Mouse (Mus musculus) midbrain, embryonic 13.5 days (tissue): Measurements from ENCODE around the gene Slc12a6. TPM values are rescaled to one million over a fixed set of nuclear protein-coding genes. Genes with fewer than 3 reads are reported as not detected.

ENCODE experiments used
- ATAC-seq: fragments of 200-750 bp; cut with Nextera tagmentation; 2 replicates; pipeline ENCODE4 v1.8.0; 2017; ENCODE audit warnings: mild to moderate bottlenecking, moderate TSS enrichment, moderate library complexity
- H3K27ac ChIP-seq: fragments of 300-500 bp; sonication (generic); 2 replicates; pipeline ENCODE4 v1.5.1; 2015; ENCODE audit warnings: inconsistent platforms, mild to moderate bottlenecking, moderate library complexity
- H3K27me3 ChIP-seq: fragments of 300-500 bp; sonication (generic); 2 replicates; pipeline ENCODE4 v1.6.1; 2015; ENCODE audit warnings: mild to moderate bottlenecking, inconsistent platforms
- H3K36me3 ChIP-seq: fragments of 300-500 bp; sonication (generic); 2 replicates; pipeline ENCODE4 v1.6.1; 2015; ENCODE audit warnings: mild to moderate bottlenecking, inconsistent platforms
- H3K4me1 ChIP-seq: fragments of 300-500 bp; sonication (generic); replicated peaks from 2 replicates; pipeline ENCODE4 v1.6.1; 2015; ENCODE audit warnings: inconsistent platforms
- H3K4me2 ChIP-seq: fragments of 300-500 bp; sonication (generic); replicated peaks from 2 replicates; pipeline ENCODE4 v1.6.1; 2015; ENCODE audit warnings: moderate library complexity, mild to moderate bottlenecking, inconsistent platforms
- H3K4me3 ChIP-seq: fragments of 300-500 bp; sonication (generic); replicated peaks from 2 replicates; pipeline ENCODE4 v1.5.1; 2015; ENCODE audit warnings: mild to moderate bottlenecking, inconsistent platforms
- H3K9ac ChIP-seq: fragments of 300-500 bp; sonication (generic); replicated peaks from 2 replicates; pipeline ENCODE4 v1.6.1; 2015; ENCODE audit warnings: mild to moderate bottlenecking, inconsistent platforms
- H3K9me3 ChIP-seq: fragments of 300-500 bp; sonication (generic); 2 replicates; pipeline ENCODE4 v1.6.1; 2016; ENCODE audit warnings: mild to moderate bottlenecking, inconsistent platforms
- WGBS: fragments of 180-500 bp; shearing (Covaris S2); methylation state at CpG from one replicate; pipeline ENCODE4 v1.1.7; 2015; 5-methylcytosine and 5-hydroxymethylcytosine counted together
- polyA plus RNA-seq: library from polyadenylated mRNA; unstranded; fragments of >200 nt; fragmentation: Nextera tagmentation; extraction: Ambion mirVana; gene quantifications from 2 replicates; pipeline ENCODE4 v1.2.1, GENCODE M21; 2015

Gene Slc12a6
- polyA plus RNA-seq, 1 experiment from 2014 or later, result 16.4 TPM

- peak within 1 kb of the TSS; percentile 96 for H3K9ac ChIP-seq
- H3K9me3 ChIP-seq, result no peaks in the 10 kb centered on the region
- peak within 1 kb of the TSS; percentile 89 for H3K27ac ChIP-seq
- 0 out of 2 replicates have a peak, but pooled peaks cover 3% of the 10 kb centered on the region for H3K27me3 ChIP-seq
- peak within 1 kb of the TSS; percentile 96 for H3K4me3 ChIP-seq
- WGBS, result under 1% methylated on average over 65 of the region's 72 CpGs
- no peaks in the 10 kb centered on the region for H3K36me3 ChIP-seq
- H3K4me2 ChIP-seq, result peak within 1 kb of the TSS; percentile 65
- peaks cover 16% of the 10 kb centered on the region for H3K4me1 ChIP-seq
- peak; percentile 99 for ATAC-seq
Measured at GRCm38 (mm10) chr2:112378973-112379898, 113.6 kb downstream of the Slc12a6 start, which contains the start of gene Katnbl1. Katnbl1 (plus strand) TSS chr2:112379211.

GRCm38 (mm10) chr2:112380131-112380530 lies 114.5 kb downstream of the Slc12a6 start:
- 48% methylated on average over 8 of the region's 8 CpGs for WGBS

GRCm38 (mm10) chr2:112381219-112381618 lies 115.6 kb downstream of the Slc12a6 start:
- Histone ChIP-seq H3K36me3 (no peaks in the 10 kb centered on the region), H3K27me3 (0 out of 2 replicates have a peak, but pooled peaks cover under 1% of the 10 kb centered on the region), H3K9ac (no peak overlapping the region), H3K9me3 (no peaks in the 10 kb centered on the region), H3K4me2 (0 out of 2 replicates have a peak overlapping the region, but pooled peaks have one; percentile 1), H3K4me3 (no peak overlapping the region), H3K4me1 (peaks cover 16% of the 10 kb centered on the region), H3K27ac (no peak overlapping the region)
- no peak for ATAC-seq
- 96% methylated on average over 1 of the region's 1 CpGs for whole genome bisulfite sequencing

More at GRCm38 (mm10) chr2:112380131-112380530, 114.5 kb downstream of the Slc12a6 start:
- ATAC-seq, result no peak
- no peaks in the 10 kb centered on the region for H3K9me3 ChIP-seq
- H3K36me3 ChIP-seq, result no peaks in the 10 kb centered on the region
- H3K27ac ChIP-seq, result no peak overlapping the region
- 0 out of 2 replicates have a peak, but pooled peaks cover 3% of the 10 kb centered on the region for H3K27me3 ChIP-seq
- H3K4me1 ChIP-seq, result peaks cover 16% of the 10 kb centered on the region
- H3K4me3 ChIP-seq, result peak overlapping the region; percentile 96
- H3K9ac ChIP-seq, result peak overlapping the region; percentile 96
- peak overlapping the region; percentile 65 for H3K4me2 ChIP-seq

- H3K27me3 ChIP-seq, result no peaks in the 10 kb centered on the region
- H3K36me3 ChIP-seq, result no peaks in the 10 kb centered on the region
- no peaks in the 10 kb centered on the region for H3K9me3 ChIP-seq
- H3K27ac ChIP-seq, result no peak overlapping the region
- peaks cover 4% of the 10 kb centered on the region for H3K4me1 ChIP-seq
- no peak for ATAC-seq
- 97% methylated on average over 5 of the region's 5 CpGs for WGBS
- H3K4me3 ChIP-seq, result no peak overlapping the region
- no peak overlapping the region for H3K4me2 ChIP-seq
- no peak overlapping the region for H3K9ac ChIP-seq
Measured at GRCm38 (mm10) chr2:112390843-112391242, 125.2 kb downstream of the Slc12a6 start.

GRCm38 (mm10) chr2:112391346-112392000 lies 125.8 kb downstream of the Slc12a6 start:
- Histone ChIP-seq H3K27me3 (no peaks in the 10 kb centered on the region), H3K4me3 (no peak overlapping the region), H3K9me3 (no peaks in the 10 kb centered on the region), H3K36me3 (no peaks in the 10 kb centered on the region), H3K27ac (no peak overlapping the region), H3K9ac (no peak overlapping the region), H3K4me1 (peaks cover 4% of the 10 kb centered on the region; the same call in 1 of the 2 replicates), H3K4me2 (no peak overlapping the region)
- 94% methylated on average over 4 of the region's 4 CpGs for WGBS
- ATAC-seq, result no peak

- 97% methylated on average over 1 of the region's 1 CpGs for WGBS
- Histone ChIP-seq H3K27ac (no peak overlapping the region), H3K36me3 (no peaks in the 10 kb centered on the region), H3K4me1 (peaks cover 4% of the 10 kb centered on the region; the same call in 1 of the 2 replicates), H3K9ac (no peak overlapping the region), H3K4me3 (no peak overlapping the region), H3K9me3 (no peaks in the 10 kb centered on the region), H3K27me3 (no peaks in the 10 kb centered on the region), H3K4me2 (no peak overlapping the region)
- no peak for ATAC-seq
Measured at GRCm38 (mm10) chr2:112392689-112393088, 127.1 kb downstream of the Slc12a6 start.

- H3K9me3 ChIP-seq, result no peaks in the 10 kb centered on the region
Measured at GRCm38 (mm10) chr2:112393958-112394357, 128.3 kb downstream of the Slc12a6 start.

GRCm38 (mm10) chr2:112396649-112397048 lies 131.0 kb downstream of the Slc12a6 start:
- WGBS, result 78% methylated on average over 1 of the region's 1 CpGs
- ATAC-seq, result no peak

More at GRCm38 (mm10) chr2:112393958-112394357, 128.3 kb downstream of the Slc12a6 start:
- no peak overlapping the region for H3K9ac ChIP-seq
- H3K27ac ChIP-seq, result no peak overlapping the region
- H3K4me2 ChIP-seq, result no peak overlapping the region
- no peaks in the 10 kb centered on the region for H3K27me3 ChIP-seq
- no peaks in the 10 kb centered on the region for H3K36me3 ChIP-seq
- H3K4me1 ChIP-seq, result peaks cover 4% of the 10 kb centered on the region; the same call in 1 of the 2 replicates
- H3K4me3 ChIP-seq, result no peak overlapping the region
- no peak for ATAC-seq

GRCm38 (mm10) chr2:112407030-112407429 lies 141.4 kb downstream of the Slc12a6 start:
- 91% methylated on average over 3 of the region's 3 CpGs for WGBS
- H3K27me3 ChIP-seq, result no peaks in the 10 kb centered on the region
- no peak overlapping the region for H3K4me2 ChIP-seq
- no peak overlapping the region for H3K9ac ChIP-seq
- peaks cover 22% of the 10 kb centered on the region for H3K36me3 ChIP-seq
- no peak overlapping the region for H3K4me3 ChIP-seq
- no peaks in the 10 kb centered on the region for H3K4me1 ChIP-seq
- H3K9me3 ChIP-seq, result no peaks in the 10 kb centered on the region
- no peak for ATAC-seq
- no peak overlapping the region for H3K27ac ChIP-seq

More at GRCm38 (mm10) chr2:112396649-112397048, 131.0 kb downstream of the Slc12a6 start:
- Histone ChIP-seq H3K4me2 (no peak overlapping the region), H3K4me3 (no peak overlapping the region), H3K36me3 (no peaks in the 10 kb centered on the region), H3K27ac (no peak overlapping the region), H3K4me1 (no peaks in the 10 kb centered on the region), H3K9me3 (no peaks in the 10 kb centered on the region), H3K9ac (no peak overlapping the region), H3K27me3 (no peaks in the 10 kb centered on the region)

Other genes starting within 250 kb of the Slc12a6 start
- not detected in 2 replicates for gene Olfr1311, start 241.4 kb upstream of the Slc12a6 start, polyA plus RNA-seq
- not detected in 2 replicates for gene Olfr1312, start 215.6 kb upstream of the Slc12a6 start, polyA plus RNA-seq
- gene Olfr1313, start 188.0 kb upstream of the Slc12a6 start, polyA plus RNA-seq, result not detected in 2 replicates
- gene Olfr1314, start 169.0 kb upstream of the Slc12a6 start, polyA plus RNA-seq, result not detected in 2 replicates
- gene Olfr1315-ps1, start 150.4 kb upstream of the Slc12a6 start, polyA plus RNA-seq, result not detected in 2 replicates
- not detected in 2 replicates for gene Olfr1316, start 130.8 kb upstream of the Slc12a6 start, polyA plus RNA-seq
- gene Olfr1317, start 125.5 kb upstream of the Slc12a6 start, polyA plus RNA-seq, result not detected in 2 replicates
- gene Olfr1318, start 111.6 kb upstream of the Slc12a6 start, polyA plus RNA-seq, result not detected in 2 replicates
- 13.7 and 13.9 TPM in 2 replicates for gene Lpcat4, start 26.4 kb upstream of the Slc12a6 start, polyA plus RNA-seq
- 0.05 TPM in 1 of 2 replicates, not detected in the other for gene Nutm1, start 6.5 kb upstream of the Slc12a6 start, polyA plus RNA-seq
- 152 and 160 TPM in 2 replicates for gene Nop10, start 3.9 kb upstream of the Slc12a6 start, polyA plus RNA-seq
- gene Gm21985, start 489 bp downstream of the Slc12a6 start, polyA plus RNA-seq, result not detected in 2 replicates
- 149 and 152 TPM in 2 replicates for gene Emc4, start 102.2 kb downstream of the Slc12a6 start, polyA plus RNA-seq
- 32.4 and 39.1 TPM in 2 replicates for gene Katnbl1, start 113.4 kb downstream of the Slc12a6 start, polyA plus RNA-seq
- 15.7 and 16.3 TPM in 2 replicates for gene Emc7, start 189.2 kb downstream of the Slc12a6 start, polyA plus RNA-seq
- 0.21 and 0.26 TPM in 2 replicates for gene Chrm5, start 214.9 kb downstream of the Slc12a6 start, polyA plus RNA-seq
- 2.3 and 3.1 TPM in 2 replicates for gene Aven, start 227.1 kb downstream of the Slc12a6 start, polyA plus RNA-seq